Mouse (Mus musculus): ENCODE results near the gene Pde4d.

- no peak for TF ChIP-seq CTCF (IDR thresholded peaks at IDR 0.05; ENCODE audit: control insufficient read depth, insufficient read depth, insufficient read length)
- TF ChIP-seq MAX (IDR thresholded peaks at IDR 0.05), result no peak
These were observed 1438.5 kb downstream of the Pde4d start for GRCm38 (mm10) chr13:109888293-109888692.
